Comparison of ENCODE assay signal across 8 mouse cellular contexts in genomic region chr19:29046961-29047333, GRCm38 (mm10). TPM values are rescaled to one million over a fixed set of nuclear protein-coding genes. Genes with fewer than 3 reads are reported as not detected.
A peak's percentile ranks its signal among the peaks of the same experiment; 100 is the strongest.
DNase-seq lines count a peak whose midpoint lies in the region; ATAC-seq and TF ChIP-seq lines count a peak whose summit lies in the region.

No protein-coding gene starts in this region.

- DNase-seq in embryo, embryonic 10.5 days (ENCODE audit: low spot score) = peak; percentile 14
- no peak for DNase-seq in embryo, embryonic 11 days
- no peak for DNase-seq in spleen, adult 2 months (ENCODE audit: low read depth in 1 of 2, low spot score in 2 of 2)
- DNase-seq in spleen, postnatal 36 days (ENCODE audit: low spot score in 2 of 2) = no peak
- no peak for DNase-seq in limb, embryonic 14.5 days (ENCODE audit: low spot score)
- no peak for DNase-seq in stomach, postnatal 0 days (ENCODE audit: low spot score)
- DNase-seq in layer of hippocampus, adult 8-10 months (ENCODE audit: low spot score in 2 of 2) = no peak
- no peak for DNase-seq in ovary, postnatal 14 days (ENCODE audit: low spot score)

- H3K27ac ChIP-seq in spleen, adult 2 months (ENCODE audit: insufficient read depth, low read length) = peak overlapping the region; percentile 74
- H3K27ac ChIP-seq in limb, embryonic 14.5 days (replicated peaks; ENCODE audit: low read depth, low read length) = peak overlapping the region; percentile 83
- peak overlapping the region; percentile 98 for H3K27ac ChIP-seq in stomach, postnatal 0 days (replicated peaks)

- no peaks in the 10 kb centered on the region; the same call in none of the 2 replicates for H3K4me1 ChIP-seq in spleen, adult 2 months (ENCODE audit: control insufficient read depth, insufficient read depth, insufficient read length)
- peaks cover 16% of the 10 kb centered on the region for H3K4me1 ChIP-seq in limb, embryonic 14.5 days (ENCODE audit: control insufficient read depth, insufficient read depth, low read length)
- peaks cover 5% of the 10 kb centered on the region; the same call in 1 of the 2 replicates for H3K4me1 ChIP-seq in stomach, postnatal 0 days (replicated peaks; ENCODE audit: control insufficient read depth, insufficient read depth)

- no peaks in the 10 kb centered on the region for H3K36me3 ChIP-seq in spleen, adult 2 months (ENCODE audit: control insufficient read depth, insufficient read depth, low read length)
- H3K36me3 ChIP-seq in limb, embryonic 14.5 days (ENCODE audit: control insufficient read depth, insufficient read depth, low read length) = no peaks in the 10 kb centered on the region
- no peaks in the 10 kb centered on the region for H3K36me3 ChIP-seq in stomach, postnatal 0 days (ENCODE audit: control insufficient read depth, insufficient read depth, low read length)

- WGBS in spleen, adult 2 months = 3% methylated on average over 4 of the region's 4 CpGs
- 30% methylated on average over 4 of the region's 4 CpGs for WGBS in limb, embryonic 14.5 days
- 12% methylated on average over 4 of the region's 4 CpGs for WGBS in stomach, postnatal 0 days

- no peak for TF ChIP-seq CTCF in spleen, adult 2 months (IDR thresholded peaks at IDR 0.05; ENCODE audit: extremely low read depth, insufficient read depth, insufficient read length, insufficient replicate concordance)
- TF ChIP-seq CTCF in stomach, postnatal 0 days (IDR thresholded peaks at IDR 0.05; ENCODE audit: low read depth) = no peak

- no peak for ATAC-seq in limb, embryonic 14.5 days (ENCODE audit: low FRiP score, low read depth)
- ATAC-seq in stomach, postnatal 0 days (ENCODE audit: low FRiP score, low TSS enrichment) = no peak

- H3K9ac ChIP-seq in limb, embryonic 14.5 days (ENCODE audit: low read depth, low read length, severe bottlenecking) = peak overlapping the region; percentile 89
- peak overlapping the region; percentile 98 for H3K9ac ChIP-seq in stomach, postnatal 0 days (ENCODE audit: low read length)

- H3K27me3 ChIP-seq in spleen, adult 2 months (ENCODE audit: control insufficient read depth, insufficient read depth, low read length) = no peaks in the 10 kb centered on the region
- H3K27me3 ChIP-seq in limb, embryonic 14.5 days (ENCODE audit: control insufficient read depth, insufficient read depth, low read length) = no peaks in the 10 kb centered on the region
- H3K27me3 ChIP-seq in stomach, postnatal 0 days (ENCODE audit: control insufficient read depth, insufficient read depth, low read length) = no peaks in the 10 kb centered on the region

- TF ChIP-seq POLR2A in spleen, adult 2 months (IDR thresholded peaks at IDR 0.05; ENCODE audit: low read depth, low read length) = no peak
- TF ChIP-seq POLR2A in limb, embryonic 14.5 days (IDR thresholded peaks at IDR 0.05; ENCODE audit: borderline replicate concordance, extremely low read depth, insufficient read depth, insufficient read length) = no peak

- no peak for TF ChIP-seq EP300 in stomach, postnatal 0 days (optimal IDR thresholded peaks at IDR 0.05)

- H3K4me2 ChIP-seq in limb, embryonic 14.5 days (replicated peaks; ENCODE audit: low read depth, low read length, severe bottlenecking) = peak overlapping the region; percentile 56
- H3K4me2 ChIP-seq in stomach, postnatal 0 days (replicated peaks; ENCODE audit: low read depth) = peak overlapping the region; percentile 77

- H3K9me3 ChIP-seq in limb, embryonic 14.5 days (ENCODE audit: control insufficient read depth, low read length) = no peaks in the 10 kb centered on the region
- no peaks in the 10 kb centered on the region for H3K9me3 ChIP-seq in stomach, postnatal 0 days (ENCODE audit: control insufficient read depth, low read length)

- peak overlapping the region; percentile 98 for H3K4me3 ChIP-seq in spleen, adult 2 months (ENCODE audit: extremely low read depth, insufficient read depth, insufficient read length)
- peak overlapping the region; percentile 80 for H3K4me3 ChIP-seq in limb, embryonic 14.5 days (replicated peaks; ENCODE audit: low read length)
- H3K4me3 ChIP-seq in stomach, postnatal 0 days (ENCODE audit: low read depth, low read length) = peak overlapping the region; percentile 92

RNA-seq across cellular contexts. Expression of gene Ak3, which starts 0.8 kb away (rescaled TPM):
- polyA plus RNA-seq in spleen, adult 2 months (2012; rRNA removed) = 18.4 and 23.7 TPM in 2 replicates
- polyA plus RNA-seq in limb, embryonic 14.5 days (2012; rRNA removed) = 33.9 and 36.0 TPM in 2 replicates
- polyA plus RNA-seq in limb, embryonic 14.5 days (2014; fragmentation: Nextera tagmentation; extraction: Ambion mirVana) = 83.9 and 84.8 TPM in 2 replicates
- 141 and 150 TPM in 2 replicates for polyA plus RNA-seq in stomach, postnatal 0 days (2015; fragmentation: Nextera tagmentation; extraction: Ambion mirVana)
- 10 to 100 TPM; 49.3 to 55.6 (median 52.0) TPM for total RNA-seq in layer of hippocampus, adult 8-10 months (2022)

RNA-seq across cellular contexts. Expression of gene Rcl1, which starts 54.2 kb away (rescaled TPM):
- polyA plus RNA-seq in spleen, adult 2 months (2012; rRNA removed) = 12.7 and 16.0 TPM in 2 replicates
- polyA plus RNA-seq in limb, embryonic 14.5 days (2012; rRNA removed) = 28.2 and 30.9 TPM in 2 replicates
- 47.4 and 48.6 TPM in 2 replicates for polyA plus RNA-seq in limb, embryonic 14.5 days (2014; fragmentation: Nextera tagmentation; extraction: Ambion mirVana)
- 26.0 and 27.7 TPM in 2 replicates for polyA plus RNA-seq in stomach, postnatal 0 days (2015; fragmentation: Nextera tagmentation; extraction: Ambion mirVana)
- 10 to 100 TPM; 20.0 to 22.3 (median 20.7) TPM for total RNA-seq in layer of hippocampus, adult 8-10 months (2022)

RNA-seq across cellular contexts. Expression of gene Cdc37l1, which starts 56.8 kb away (rescaled TPM):
- 6.6 and 7.3 TPM in 2 replicates for polyA plus RNA-seq in spleen, adult 2 months (2012; rRNA removed)
- 32.1 and 35.8 TPM in 2 replicates for polyA plus RNA-seq in limb, embryonic 14.5 days (2012; rRNA removed)
- 39.6 and 47.8 TPM in 2 replicates for polyA plus RNA-seq in limb, embryonic 14.5 days (2014; fragmentation: Nextera tagmentation; extraction: Ambion mirVana)
- polyA plus RNA-seq in stomach, postnatal 0 days (2015; fragmentation: Nextera tagmentation; extraction: Ambion mirVana) = 19.5 and 19.7 TPM in 2 replicates
- 100 to 1,000 TPM; 110 to 130 (median 117) TPM for total RNA-seq in layer of hippocampus, adult 8-10 months (2022)
